Mouse (Mus musculus) liver, embryonic 14.5 days (tissue): ENCODE data around the gene Gm10974.

Experiments used
- CTCF ChIP-seq: IDR thresholded peaks from 2 replicates; pipeline ENCODE4 v1.5.1; 2016; ENCODE audit warnings: antibody characterized with exemption, low read depth, control low read depth
- EP300 ChIP-seq: IDR thresholded peaks from 2 replicates; pipeline ENCODE4 v1.6.1; 2016; ENCODE audit warnings: antibody characterized with exemption, low read depth

DNA sequence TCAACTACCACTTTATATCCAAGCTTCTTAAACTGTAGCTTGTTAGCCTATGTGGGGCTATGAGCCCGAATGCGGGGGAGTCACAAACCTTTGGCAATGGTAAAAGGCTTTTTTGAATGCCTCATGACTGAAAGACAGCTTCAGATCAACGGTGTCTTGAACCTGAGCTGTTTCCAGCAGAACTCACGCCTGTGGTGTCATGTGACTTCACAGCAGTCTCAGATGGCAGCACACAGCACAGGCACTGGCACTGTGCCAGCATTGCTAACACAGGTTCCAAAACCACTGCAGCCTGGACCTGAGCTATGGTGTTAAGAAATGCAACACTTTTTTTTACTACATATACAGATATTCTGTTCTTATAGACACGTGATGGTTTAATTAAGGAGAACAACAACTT is 44.7 kb upstream of the Gm10974 start:
- TF ChIP-seq CTCF = no peak
- no peak for TF ChIP-seq EP300
